Mouse (Mus musculus) embryonic fibroblast, embryonic 13.5 days (primary cell): ENCODE results near the gene Crb2. TPM values are rescaled to one million over a fixed set of nuclear protein-coding genes. Genes with fewer than 3 reads are reported as not detected.

Source experiments
- H3K27ac ChIP-seq: 2 replicates; pipeline ENCODE4 v1.5.1; 2012; ENCODE audit warnings: low read length, control low read depth, inconsistent platforms; ENCODE audit not compliant: insufficient read depth
- H3K4me1 ChIP-seq: 2 replicates; pipeline ENCODE4 v1.6.1; 2011; ENCODE audit warnings: low read length; ENCODE audit not compliant: control insufficient read depth, insufficient read depth
- H3K4me3 ChIP-seq: 2 replicates; pipeline ENCODE4 v1.5.1; 2011; ENCODE audit warnings: mild to moderate bottlenecking, control low read depth, low read length; ENCODE audit not compliant: insufficient read depth
- CTCF ChIP-seq: IDR thresholded peaks from 2 replicates; pipeline ENCODE4 v1.5.1; 2011; ENCODE audit warnings: mild to moderate bottlenecking, control low read depth, low read length, moderate library complexity, borderline replicate concordance; ENCODE audit not compliant: insufficient read depth
- POLR2A ChIP-seq: IDR thresholded peaks from 2 replicates; pipeline ENCODE4 v1.6.1; 2011; ENCODE audit warnings: low read depth, mild to moderate bottlenecking, control low read depth, low read length, moderate library complexity
- polyA plus RNA-seq: library from polyadenylated mRNA; stranded (reverse); fragments of >200 nt; gene quantifications from 2 replicates; pipeline ENCODE4 v1.2.4, GENCODE M21; 2011; ENCODE audit warnings: low read depth; ENCODE audit not compliant: missing spikeins, insufficient read length

The Crb2 gene
- polyA plus RNA-seq, 1 experiment: 0.32 TPM

DNA sequence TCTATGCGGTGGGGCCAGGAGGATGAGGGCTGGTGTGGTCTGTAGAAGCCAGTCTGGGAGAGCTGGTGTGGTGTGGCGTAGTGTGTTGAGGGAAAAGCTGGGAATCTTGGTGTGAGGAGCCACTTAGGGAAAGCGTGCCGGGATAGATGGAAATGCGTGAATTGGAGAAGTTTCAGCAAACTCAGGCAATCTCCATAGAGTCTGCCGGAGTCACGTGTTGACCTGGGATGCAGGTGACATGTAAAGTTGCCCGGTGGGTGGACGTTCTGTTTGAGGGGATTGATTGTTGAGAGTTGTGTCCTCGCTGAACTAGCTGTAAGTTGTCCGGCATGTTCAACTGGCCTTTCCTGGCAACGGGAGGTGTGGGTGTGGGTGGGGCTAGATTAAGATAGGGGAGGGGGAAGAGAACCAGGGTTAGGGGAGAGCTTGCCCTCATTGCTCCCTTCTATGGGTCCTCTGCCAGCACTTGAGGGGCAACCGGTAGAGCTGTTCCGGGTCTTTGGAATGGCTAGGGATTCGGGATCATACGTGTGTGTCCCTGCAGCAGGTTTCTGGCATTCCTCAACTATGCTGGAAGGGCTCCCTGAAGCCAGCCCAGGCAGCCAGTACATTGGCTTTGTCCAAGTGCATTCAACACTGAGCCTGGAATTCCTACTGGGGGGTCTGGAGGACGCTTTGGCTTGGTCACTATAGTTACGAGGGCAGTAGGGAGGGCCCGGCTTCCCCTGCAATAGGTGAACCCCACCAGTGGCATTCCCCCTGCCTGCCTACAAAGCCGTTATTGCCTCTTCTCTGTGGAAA lies 762 bp downstream of the Crb2 start:
- TF ChIP-seq POLR2A: no peak
- TF ChIP-seq CTCF: no peak
- H3K4me1 ChIP-seq: no peaks in the 10 kb centered on the region
- no peak overlapping the region for H3K4me3 ChIP-seq
- H3K27ac ChIP-seq: no peak overlapping the region

GRCm38 (mm10) chr2:37777958-37778720 lies 2.1 kb downstream of the Crb2 start:
- TF ChIP-seq POLR2A (no peak), CTCF (no peak)
- Histone ChIP-seq H3K27ac (no peak overlapping the region), H3K4me3 (no peak overlapping the region), H3K4me1 (no peaks in the 10 kb centered on the region)

DNA sequence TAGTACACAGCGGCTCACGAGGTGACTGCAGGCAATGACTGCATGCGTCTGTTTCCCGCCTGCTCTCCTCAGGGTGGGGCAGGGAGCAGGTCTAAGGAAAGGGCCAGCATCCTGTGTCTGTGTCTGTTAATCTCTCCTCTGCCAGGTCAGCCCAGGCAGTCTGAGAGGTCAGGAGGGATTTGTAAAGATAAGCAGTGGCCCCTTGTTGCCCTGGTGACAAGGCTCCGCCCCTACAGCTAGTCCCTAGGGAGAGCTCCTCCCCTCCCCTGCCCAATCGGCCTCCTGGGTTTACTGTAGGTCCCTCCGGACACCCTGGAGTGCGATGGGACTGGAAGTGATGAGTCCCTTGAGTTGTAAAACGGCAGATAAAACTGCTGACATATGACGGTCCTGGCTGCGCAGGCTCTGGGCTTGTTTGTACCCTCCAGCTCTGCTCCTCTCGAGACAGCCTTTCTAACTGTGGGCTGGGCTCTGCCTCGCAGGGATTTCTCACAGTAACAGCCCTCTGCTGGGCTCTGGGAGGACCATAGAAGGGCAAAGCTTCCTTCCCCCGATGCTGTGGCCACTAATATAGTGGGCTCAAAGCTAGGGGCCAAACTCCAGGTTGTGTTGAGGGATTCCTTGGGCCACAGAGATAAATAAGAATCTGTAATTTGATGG lies 4.4 kb downstream of the Crb2 start:
- H3K27ac ChIP-seq: no peak overlapping the region
- no peak overlapping the region for H3K4me3 ChIP-seq
- TF ChIP-seq POLR2A: no peak
- TF ChIP-seq CTCF: no peak
- H3K4me1 ChIP-seq: peaks cover 5% of the 10 kb centered on the region; the same call in 1 of the 2 replicates

GRCm38 (mm10) chr2:37781421-37781820 lies 5.4 kb downstream of the Crb2 start:
- H3K4me1 ChIP-seq: peaks cover 5% of the 10 kb centered on the region; the same call in 1 of the 2 replicates
- H3K27ac ChIP-seq: no peak overlapping the region

DNA sequence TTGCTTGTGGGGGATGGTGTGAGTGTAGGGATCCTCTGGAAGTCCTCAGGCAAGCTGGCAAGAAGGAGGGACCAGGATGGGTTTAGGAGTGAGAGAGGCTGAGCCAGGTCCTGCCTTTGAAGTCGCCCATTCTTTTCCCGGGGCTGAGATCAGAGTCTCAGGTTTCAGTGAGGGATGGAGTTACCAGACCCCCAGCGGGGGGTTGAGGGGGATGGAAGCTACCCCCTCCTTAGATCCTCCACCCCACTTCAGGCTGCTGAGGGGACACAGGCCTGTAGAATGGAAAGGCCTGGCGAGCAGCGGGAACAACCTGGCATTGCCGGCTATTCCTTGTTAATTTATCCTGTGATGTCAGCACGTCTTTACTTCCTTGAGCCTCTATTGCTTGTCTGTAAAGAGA lies 6.0 kb downstream of the Crb2 start:
- H3K4me3 ChIP-seq: no peak overlapping the region
- TF ChIP-seq POLR2A (no peak), CTCF (no peak)
- H3K4me1 ChIP-seq: peaks cover 5% of the 10 kb centered on the region; the same call in 1 of the 2 replicates
- no peak overlapping the region for H3K27ac ChIP-seq

More at GRCm38 (mm10) chr2:37781421-37781820, 5.4 kb downstream of the Crb2 start:
- TF ChIP-seq POLR2A (no peak), CTCF (no peak)
- no peak overlapping the region for H3K4me3 ChIP-seq

GRCm38 (mm10) chr2:37784473-37784872 lies 8.4 kb downstream of the Crb2 start:
- no peak for TF ChIP-seq POLR2A
- no peak for TF ChIP-seq CTCF
- no peak overlapping the region for H3K4me3 ChIP-seq
- H3K4me1 ChIP-seq: peaks cover 5% of the 10 kb centered on the region; the same call in 1 of the 2 replicates
- no peak overlapping the region for H3K27ac ChIP-seq

DNA sequence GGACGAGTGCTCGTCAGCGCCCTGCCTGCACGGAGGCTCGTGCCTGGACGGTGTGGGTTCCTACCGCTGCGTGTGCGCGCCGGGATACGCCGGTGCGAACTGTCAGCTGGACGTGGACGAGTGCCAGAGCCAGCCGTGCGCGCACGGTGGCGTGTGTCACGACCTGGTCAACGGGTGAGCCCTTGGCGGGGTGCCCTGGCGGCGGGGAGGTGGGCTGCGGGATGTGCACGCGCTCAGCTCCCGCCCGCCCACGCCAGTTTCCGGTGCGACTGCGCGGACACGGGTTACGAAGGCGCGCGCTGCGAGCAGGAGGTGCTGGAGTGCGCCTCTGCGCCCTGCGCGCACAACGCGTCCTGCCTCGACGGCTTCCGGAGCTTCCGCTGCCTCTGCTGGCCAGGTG lies 10.4 kb downstream of the Crb2 start:
- TF ChIP-seq CTCF (no peak), POLR2A (no peak)
- H3K4me1 ChIP-seq: peaks cover 5% of the 10 kb centered on the region; the same call in 1 of the 2 replicates
- no peak overlapping the region for H3K27ac ChIP-seq
- no peak overlapping the region; the same call in 1 of the 2 replicates for H3K4me3 ChIP-seq

DNA sequence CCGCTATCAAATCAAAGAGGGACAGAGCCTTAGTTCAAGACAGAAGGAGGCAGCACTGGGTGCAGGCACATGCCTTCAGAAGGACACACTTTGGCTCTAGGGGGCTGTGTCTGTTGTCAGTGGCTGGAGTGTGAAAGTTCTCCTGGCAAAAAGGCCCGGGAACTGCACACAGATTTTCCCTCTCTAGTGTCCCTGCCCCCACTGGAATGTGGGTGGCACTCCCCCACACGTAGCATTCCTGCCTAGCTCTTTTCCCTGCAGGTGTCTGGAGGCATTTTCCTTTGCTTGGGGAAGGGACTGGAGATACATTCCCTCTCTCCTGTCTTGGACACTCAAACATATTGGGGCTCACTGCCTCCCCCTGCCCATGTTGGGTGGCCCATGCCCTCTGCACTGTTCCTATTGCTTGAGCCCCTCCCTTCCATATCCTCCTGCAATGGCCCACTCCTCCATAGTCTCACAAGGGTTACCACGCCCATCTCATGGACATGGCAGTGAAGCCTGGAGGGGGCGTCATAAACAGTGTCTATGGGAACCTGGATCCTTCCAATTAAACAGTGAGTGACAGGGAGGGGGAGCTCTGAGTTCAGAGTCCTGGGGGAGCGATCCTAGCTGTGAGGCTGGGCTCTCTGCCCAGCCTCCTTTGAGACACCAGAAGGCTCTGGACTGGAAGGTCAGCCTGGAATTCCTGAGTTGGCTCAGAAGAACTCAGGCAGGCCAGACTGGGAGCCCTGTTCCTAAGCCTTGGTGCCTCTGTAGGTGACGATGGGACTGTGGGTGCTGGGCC lies 12.3 kb downstream of the Crb2 start:
- Histone ChIP-seq H3K4me1 (peaks cover 5% of the 10 kb centered on the region; the same call in 1 of the 2 replicates), H3K27ac (no peak overlapping the region), H3K4me3 (no peak overlapping the region)
- TF ChIP-seq POLR2A (no peak), CTCF (no peak)

- H3K27ac ChIP-seq: no peak overlapping the region
- H3K4me1 ChIP-seq: peaks cover 5% of the 10 kb centered on the region; the same call in 1 of the 2 replicates
- no peak overlapping the region for H3K4me3 ChIP-seq
- TF ChIP-seq POLR2A: no peak
- TF ChIP-seq CTCF: no peak
Measured at GRCm38 (mm10) chr2:37789029-37789428, 13.0 kb downstream of the Crb2 start.
